Mouse (Mus musculus) stomach, postnatal 0 days (tissue): ENCODE measurements at regions not wholly inside any gene's neighbourhood (a gene's known extent, or its start where the extent isn't known, plus 50 kb on each side); places are given as distances from the start of the nearest gene placed in this dataset.

ENCODE experiments used
- ATAC-seq: fragments of 200-750 bp; cut with Nextera tagmentation; 2 replicates; pipeline ENCODE4 v1.8.0; 2017; ENCODE audit not compliant: low FRiP score, low TSS enrichment
- DNase-seq: peaks from one replicate; pipeline ENCODE4 v3.0.0-alpha.2; 2016; ENCODE audit warnings: low spot score
- H3K27ac ChIP-seq: fragments of 300-500 bp; sonication (generic); replicated peaks from 2 replicates; pipeline ENCODE4 v1.5.1; 2014; ENCODE audit warnings: mild to moderate bottlenecking, control low read depth
- H3K27me3 ChIP-seq: fragments of 300-500 bp; sonication (generic); 2 replicates; pipeline ENCODE4 v1.6.1; 2014; ENCODE audit warnings: low read length; ENCODE audit not compliant: control insufficient read depth, insufficient read depth
- H3K36me3 ChIP-seq: fragments of 300-500 bp; sonication (generic); 2 replicates; pipeline ENCODE4 v1.6.1; 2014; ENCODE audit warnings: low read length, mixed read lengths; ENCODE audit not compliant: control insufficient read depth, insufficient read depth
- H3K4me1 ChIP-seq: fragments of 300-500 bp; sonication (generic); replicated peaks from 2 replicates; pipeline ENCODE4 v1.6.1; 2014; ENCODE audit warnings: antibody characterized with exemption; ENCODE audit not compliant: control insufficient read depth, insufficient read depth
- H3K4me2 ChIP-seq: fragments of 300-500 bp; sonication (generic); replicated peaks from 2 replicates; pipeline ENCODE4 v1.6.1; 2014; ENCODE audit warnings: low read depth, mild to moderate bottlenecking, control low read depth, moderate library complexity
- H3K4me3 ChIP-seq: fragments of 300-500 bp; sonication (generic); 2 replicates; pipeline ENCODE4 v1.5.1; 2014; ENCODE audit warnings: low read depth, low read length, control low read depth
- H3K9ac ChIP-seq: fragments of 300-500 bp; sonication (generic); 2 replicates; pipeline ENCODE4 v1.6.1; 2014; ENCODE audit warnings: mild to moderate bottlenecking, low read length, control low read depth, mixed read lengths
- H3K9me3 ChIP-seq: fragments of 300-500 bp; sonication (generic); 2 replicates; pipeline ENCODE4 v1.6.1; 2016; ENCODE audit warnings: low read length; ENCODE audit not compliant: control insufficient read depth
- CTCF ChIP-seq: IDR thresholded peaks from 2 replicates; pipeline ENCODE4 v1.5.1; 2016; ENCODE audit warnings: antibody characterized with exemption, low read depth, mild to moderate bottlenecking, moderate library complexity
- EP300 ChIP-seq: optimal IDR thresholded peaks from 2 replicates; pipeline ENCODE3; 2016; ENCODE audit warnings: antibody characterized with exemption
- WGBS: fragments of 180-500 bp; shearing (Covaris S2); extraction: QIAGEN DNeasy Blood & Tissue Kit; methylation state at CpG from one replicate; pipeline ENCODE4 v1.1.7; 2014; 5-methylcytosine and 5-hydroxymethylcytosine counted together

DNA sequence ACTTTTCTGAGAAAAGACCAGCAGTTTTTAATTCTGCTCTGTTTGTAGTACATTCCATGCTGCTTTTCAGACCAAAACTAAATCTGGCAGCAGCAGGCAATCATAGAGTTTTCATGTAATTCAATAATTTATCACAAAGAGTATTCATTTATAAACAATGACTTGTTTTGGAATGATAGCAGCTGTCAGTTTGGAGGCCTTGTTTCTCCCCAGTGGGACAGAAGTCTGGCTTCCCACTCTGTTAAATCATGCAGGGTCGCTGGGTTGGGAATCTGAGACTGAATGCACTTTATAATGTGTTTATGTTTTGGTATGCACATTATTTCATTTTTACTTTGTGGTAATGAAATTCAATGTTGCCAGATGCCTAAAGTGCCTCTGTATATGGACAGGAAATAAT, 879.8 kb upstream of the 2610301B20Rik start:
- no peak for TF ChIP-seq CTCF
- no peak for TF ChIP-seq EP300
- DNase-seq, result no peak
- whole genome bisulfite sequencing, result 35% methylated on average over 1 of the region's 1 CpGs
- Histone ChIP-seq H3K27me3 (no peaks in the 10 kb centered on the region), H3K9ac (no peak overlapping the region), H3K36me3 (no peaks in the 10 kb centered on the region), H3K4me2 (no peak overlapping the region), H3K9me3 (no peaks in the 10 kb centered on the region), H3K4me1 (no peaks in the 10 kb centered on the region), H3K27ac (no peak overlapping the region), H3K4me3 (no peak overlapping the region)
- no peak for ATAC-seq

DNA sequence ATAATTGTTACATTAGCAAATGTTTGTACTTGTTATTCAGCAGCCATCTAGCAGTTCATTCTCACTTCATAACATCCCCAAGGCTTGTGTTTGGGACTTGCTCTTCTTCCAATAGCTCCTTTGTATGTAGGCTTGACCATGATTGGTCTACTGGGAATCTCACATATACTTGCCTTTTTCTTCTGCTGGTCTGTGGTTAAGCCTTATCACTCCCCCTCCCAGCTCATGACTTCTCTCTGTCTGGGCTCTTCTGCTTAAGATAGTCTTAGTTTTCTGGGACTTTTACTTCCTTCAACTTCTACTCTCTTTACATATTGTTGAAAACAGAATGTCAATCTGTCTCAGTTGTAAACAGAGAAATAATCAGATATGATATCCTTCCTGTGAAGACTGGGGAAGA, 844.0 kb upstream of the 2610301B20Rik start:
- TF ChIP-seq CTCF, result no peak
- TF ChIP-seq EP300, result no peak
- no peak for ATAC-seq
- no peak overlapping the region for H3K4me3 ChIP-seq
- H3K9me3 ChIP-seq, result no peaks in the 10 kb centered on the region
- no peaks in the 10 kb centered on the region for H3K36me3 ChIP-seq
- no peak overlapping the region for H3K9ac ChIP-seq
- no peaks in the 10 kb centered on the region for H3K4me1 ChIP-seq
- no peak overlapping the region for H3K4me2 ChIP-seq
- no peaks in the 10 kb centered on the region for H3K27me3 ChIP-seq
- no peak for DNase-seq
- H3K27ac ChIP-seq, result no peak overlapping the region

DNA sequence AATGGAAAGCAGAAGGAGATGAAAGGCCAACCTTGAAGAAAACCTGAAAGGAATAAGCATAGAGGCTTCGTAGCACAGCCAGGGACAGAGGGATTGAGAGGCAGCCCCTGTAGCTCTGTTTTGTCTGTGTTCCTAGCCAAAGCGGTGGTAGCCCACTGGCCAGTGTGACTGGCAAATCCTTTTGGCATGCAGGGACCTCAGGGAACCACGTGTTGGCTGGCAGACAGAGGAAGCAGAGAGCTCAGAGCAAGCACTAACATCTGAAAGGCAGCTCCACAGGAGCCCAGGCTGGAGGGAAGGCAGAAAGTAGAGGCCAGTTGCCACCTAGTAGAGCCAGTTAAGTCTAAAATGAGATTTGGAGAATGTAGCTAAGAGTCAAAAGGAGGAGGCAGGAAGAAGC, 842.5 kb upstream of the 2610301B20Rik start:
- ATAC-seq (no peak), DNase-seq (no peak)
- Histone ChIP-seq H3K9ac (no peak overlapping the region), H3K27me3 (no peaks in the 10 kb centered on the region), H3K9me3 (no peaks in the 10 kb centered on the region), H3K4me1 (no peaks in the 10 kb centered on the region), H3K4me3 (no peak overlapping the region), H3K36me3 (no peaks in the 10 kb centered on the region), H3K27ac (no peak overlapping the region), H3K4me2 (no peak overlapping the region)
- TF ChIP-seq CTCF (no peak), EP300 (no peak)
- WGBS, result 33% methylated on average over 3 of the region's 3 CpGs

DNA sequence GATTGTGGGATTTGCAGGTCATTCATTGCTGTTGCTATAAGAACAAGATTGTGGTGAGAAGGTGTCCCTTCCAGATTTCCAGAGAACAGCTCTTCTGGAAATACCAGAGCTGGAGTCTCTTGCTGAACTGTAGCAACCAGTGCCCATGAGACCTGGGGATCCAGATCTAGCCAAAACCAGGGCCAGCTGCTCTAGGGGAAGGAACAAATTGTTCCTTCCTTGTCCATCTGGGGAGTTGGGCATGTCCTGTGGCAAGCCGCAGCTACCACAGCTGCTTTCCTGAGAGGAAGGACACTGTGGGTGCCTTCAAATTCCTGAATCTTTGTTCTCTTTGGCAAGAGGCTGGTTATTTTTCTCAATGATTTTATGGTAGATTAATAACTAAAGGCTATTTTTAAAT, 839.0 kb upstream of the 2610301B20Rik start:
- Histone ChIP-seq H3K36me3 (no peaks in the 10 kb centered on the region), H3K4me3 (no peak overlapping the region), H3K27ac (no peak overlapping the region), H3K27me3 (no peaks in the 10 kb centered on the region), H3K4me1 (no peaks in the 10 kb centered on the region), H3K9ac (no peak overlapping the region), H3K4me2 (no peak overlapping the region), H3K9me3 (no peaks in the 10 kb centered on the region)
- WGBS, result 79% methylated on average over 1 of the region's 1 CpGs
- ATAC-seq, result no peak
- no peak for DNase-seq
- TF ChIP-seq EP300 (no peak), CTCF (no peak)

DNA sequence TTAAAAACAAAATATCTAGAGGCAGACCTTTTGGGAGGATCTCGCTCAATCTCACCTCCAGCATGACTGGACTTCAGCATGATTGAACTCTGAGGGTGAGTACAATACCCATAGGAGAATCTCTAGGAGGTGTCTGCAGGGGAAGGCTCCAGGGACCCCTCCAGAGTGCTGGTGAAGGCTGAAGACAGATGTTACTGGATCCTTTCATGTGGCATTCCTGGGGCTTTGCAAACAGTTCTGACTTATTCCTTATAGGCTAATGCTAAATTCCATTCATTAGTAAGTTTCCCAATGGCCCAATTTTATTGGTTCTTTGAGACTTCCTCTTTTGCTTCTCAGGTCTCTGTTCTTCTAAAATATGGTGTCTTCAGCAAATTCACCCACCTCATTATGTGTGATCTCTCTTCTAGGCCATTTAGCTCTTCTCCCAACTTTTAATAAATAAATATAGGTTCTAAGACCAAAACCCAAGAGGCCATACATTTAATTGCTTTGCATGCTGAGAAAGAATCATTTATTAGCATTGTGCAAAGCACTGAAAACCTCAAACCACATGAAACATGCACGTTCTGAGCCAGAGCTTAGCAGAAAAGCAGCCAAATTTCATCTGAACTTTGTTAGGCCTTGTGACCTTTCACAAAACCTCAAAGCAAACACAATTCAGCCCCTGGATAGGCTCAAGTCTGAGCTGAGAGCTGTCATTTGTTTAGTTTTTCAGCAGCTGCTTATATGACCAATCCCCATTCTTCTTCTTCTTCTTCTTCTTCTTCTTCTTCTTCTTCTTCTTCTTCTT, 832.8 kb upstream of the 2610301B20Rik start:
- Histone ChIP-seq H3K9ac (no peak overlapping the region), H3K27ac (no peak overlapping the region), H3K4me3 (no peak overlapping the region), H3K9me3 (no peaks in the 10 kb centered on the region), H3K36me3 (no peaks in the 10 kb centered on the region), H3K27me3 (no peaks in the 10 kb centered on the region), H3K4me1 (no peaks in the 10 kb centered on the region), H3K4me2 (no peak overlapping the region)
- TF ChIP-seq CTCF, result no peak
- no peak for TF ChIP-seq EP300
- WGBS, result 48% methylated on average over 2 of the region's 2 CpGs
- ATAC-seq (no peak), DNase-seq (no peak)

DNA sequence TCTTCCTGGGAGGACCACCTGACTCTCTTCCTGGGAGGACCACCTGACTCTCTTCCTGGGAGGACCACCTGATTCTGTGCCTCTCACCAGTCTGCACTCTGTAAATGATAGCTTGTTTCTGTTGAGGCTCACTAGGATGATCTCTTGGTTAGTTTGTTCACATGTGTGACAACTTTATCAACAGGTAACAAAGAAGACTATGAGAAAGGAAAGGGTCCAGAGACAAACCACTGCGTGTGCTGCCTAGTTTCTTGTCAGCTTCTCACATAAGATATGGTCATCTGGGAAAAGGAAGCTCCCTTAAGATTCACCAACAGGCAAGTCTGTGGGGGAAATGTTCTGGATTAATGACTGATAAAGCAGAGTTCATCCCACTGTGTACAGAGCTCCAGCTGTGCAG, 825.5 kb upstream of the 2610301B20Rik start:
- no peak overlapping the region for H3K9ac ChIP-seq
- H3K36me3 ChIP-seq, result no peaks in the 10 kb centered on the region
- ATAC-seq (no peak), DNase-seq (no peak)
- no peaks in the 10 kb centered on the region for H3K27me3 ChIP-seq
- no peaks in the 10 kb centered on the region for H3K4me1 ChIP-seq
- 47% methylated on average over 1 of the region's 1 CpGs for WGBS
- H3K4me2 ChIP-seq, result no peak overlapping the region
- no peak overlapping the region for H3K4me3 ChIP-seq
- TF ChIP-seq CTCF (no peak), EP300 (no peak)
- H3K27ac ChIP-seq, result no peak overlapping the region
- H3K9me3 ChIP-seq, result no peaks in the 10 kb centered on the region
